Mouse (Mus musculus) hindbrain, embryonic 15.5 days (tissue): ENCODE measurements at regions not wholly inside any gene's neighbourhood (a gene's known extent, or its start where the extent isn't known, plus 50 kb on each side); places are given as distances from the start of the nearest gene placed in this dataset.

Experiments
- ATAC-seq: fragments of 200-750 bp; cut with Nextera tagmentation; 2 replicates; pipeline ENCODE4 v1.8.0; 2017; ENCODE audit warnings: low read depth, moderate number of reproducible peaks, moderate TSS enrichment; ENCODE audit not compliant: low FRiP score
- H3K27ac ChIP-seq: fragments of 300-500 bp; sonication (generic); replicated peaks from 2 replicates; pipeline ENCODE4 v1.5.1; 2015; ENCODE audit warnings: mild to moderate bottlenecking, inconsistent platforms
- H3K27me3 ChIP-seq: fragments of 300-500 bp; sonication (generic); 2 replicates; pipeline ENCODE4 v1.6.1; 2015; ENCODE audit warnings: control low read depth, inconsistent platforms
- H3K36me3 ChIP-seq: fragments of 300-500 bp; sonication (generic); 2 replicates; pipeline ENCODE4 v1.6.1; 2015; ENCODE audit warnings: control low read depth, inconsistent platforms
- H3K4me1 ChIP-seq: fragments of 300-500 bp; sonication (generic); replicated peaks from 2 replicates; pipeline ENCODE4 v1.6.1; 2015; ENCODE audit warnings: control low read depth, inconsistent platforms
- H3K4me2 ChIP-seq: fragments of 300-500 bp; sonication (generic); 2 replicates; pipeline ENCODE4 v1.6.1; 2015; ENCODE audit warnings: moderate library complexity, mild to moderate bottlenecking, inconsistent platforms
- H3K4me3 ChIP-seq: fragments of 300-500 bp; sonication (generic); 2 replicates; pipeline ENCODE4 v1.5.1; 2015; ENCODE audit warnings: mild to moderate bottlenecking, inconsistent platforms
- H3K9ac ChIP-seq: fragments of 300-500 bp; sonication (generic); 2 replicates; pipeline ENCODE4 v1.6.1; 2015; ENCODE audit warnings: inconsistent platforms
- H3K9me3 ChIP-seq: fragments of 300-500 bp; sonication (generic); 2 replicates; pipeline ENCODE4 v1.6.1; 2016; ENCODE audit warnings: control low read depth, inconsistent platforms
- WGBS: fragments of 180-500 bp; shearing (Covaris S2); methylation state at CpG from one replicate; pipeline ENCODE4 v1.1.7; 2015; 5-methylcytosine and 5-hydroxymethylcytosine counted together

DNA sequence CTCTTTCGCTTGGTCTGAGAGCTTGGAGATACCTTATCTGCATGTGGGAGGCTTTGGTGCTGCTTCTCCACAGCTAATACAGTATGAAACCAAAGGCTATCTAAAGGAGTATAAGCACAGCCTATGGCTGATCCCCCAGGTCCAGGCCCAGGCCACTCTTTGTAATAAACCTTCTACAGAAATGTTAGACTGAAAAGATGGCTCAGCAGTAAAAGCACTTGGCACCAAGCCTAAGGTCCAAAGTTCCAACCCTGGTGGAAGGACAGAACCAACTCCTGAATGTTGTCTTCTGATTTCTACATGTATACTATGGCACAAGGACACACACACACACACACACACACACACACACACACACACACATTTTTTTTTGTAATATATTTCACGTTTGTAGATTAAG, 1397.2 kb upstream of the Cntnap5a start:
- Histone ChIP-seq H3K9me3 (no peaks in the 10 kb centered on the region), H3K4me2 (no peak overlapping the region), H3K27ac (no peak overlapping the region), H3K9ac (no peak overlapping the region), H3K4me3 (no peak overlapping the region), H3K4me1 (no peaks in the 10 kb centered on the region), H3K36me3 (no peaks in the 10 kb centered on the region), H3K27me3 (no peaks in the 10 kb centered on the region)
- ATAC-seq = no peak
- 92% methylated on average over 2 of the region's 2 CpGs for WGBS

DNA sequence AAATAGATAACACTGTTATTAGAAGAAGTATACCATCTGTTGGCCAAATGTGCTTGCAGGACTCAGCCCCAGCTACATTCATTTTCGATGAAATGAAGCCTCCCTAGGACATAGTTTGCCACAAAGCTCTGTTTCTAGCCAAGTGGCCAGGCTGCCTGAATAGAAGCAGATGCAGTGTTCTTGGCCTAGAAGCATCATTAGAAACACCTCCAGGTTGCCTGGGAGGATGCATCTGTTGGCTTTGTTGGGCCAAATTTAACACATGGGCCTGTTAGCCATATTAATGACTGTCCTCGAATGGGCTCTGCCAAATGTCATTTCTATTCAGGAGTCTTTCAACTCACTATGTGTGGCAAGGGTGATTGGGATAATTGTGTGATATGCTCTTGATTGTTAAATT, 1354.0 kb upstream of the Cntnap5a start:
- Histone ChIP-seq H3K9ac (no peak overlapping the region), H3K9me3 (no peaks in the 10 kb centered on the region), H3K4me2 (no peak overlapping the region), H3K27ac (no peak overlapping the region), H3K4me1 (no peaks in the 10 kb centered on the region), H3K27me3 (no peaks in the 10 kb centered on the region), H3K36me3 (no peaks in the 10 kb centered on the region), H3K4me3 (no peak overlapping the region)
- peak; percentile 59; the same call in 1 of the 2 replicates for ATAC-seq
- WGBS = 77% methylated on average over 2 of the region's 2 CpGs

DNA sequence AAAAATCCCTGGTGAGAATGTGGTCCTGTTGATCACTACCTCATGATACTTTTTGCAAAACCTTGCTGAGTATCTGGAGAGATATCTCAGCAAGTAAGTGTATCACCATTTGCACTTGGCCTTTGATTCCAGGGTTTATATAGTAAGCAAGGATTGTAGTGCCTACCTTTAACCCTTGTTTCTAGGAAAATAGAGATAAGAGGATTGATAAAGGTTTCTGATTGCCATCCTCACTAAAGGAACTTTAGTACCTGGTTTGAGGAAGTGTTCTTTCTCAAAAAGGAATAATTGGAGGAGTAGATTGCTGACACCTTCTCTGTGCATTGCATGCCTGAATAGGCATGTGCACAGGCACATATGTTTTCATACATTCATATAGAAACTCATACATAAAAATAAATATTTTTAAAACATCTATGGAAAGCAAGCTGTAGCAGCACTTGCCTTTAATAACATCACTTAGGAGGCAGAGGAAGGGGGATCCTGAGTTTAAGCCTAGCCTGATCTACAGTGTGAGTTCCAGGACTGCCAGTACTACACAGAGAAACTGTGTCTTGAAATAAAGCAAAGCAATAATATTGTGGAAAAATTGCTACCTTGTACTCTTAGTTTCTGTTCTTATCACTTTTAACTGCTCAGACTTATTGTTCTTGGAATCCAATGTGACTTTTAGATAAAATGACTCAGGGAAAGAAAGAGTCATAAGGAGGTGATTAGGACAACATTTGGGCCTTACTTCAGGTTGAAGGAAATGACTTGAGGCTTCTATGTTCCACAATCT, 1326.2 kb upstream of the Cntnap5a start:
- Histone ChIP-seq H3K9ac (no peak overlapping the region), H3K36me3 (no peaks in the 10 kb centered on the region), H3K4me3 (no peak overlapping the region), H3K27me3 (no peaks in the 10 kb centered on the region), H3K4me2 (no peak overlapping the region), H3K9me3 (no peaks in the 10 kb centered on the region), H3K27ac (no peak overlapping the region), H3K4me1 (no peaks in the 10 kb centered on the region)
- ATAC-seq = no peak

DNA sequence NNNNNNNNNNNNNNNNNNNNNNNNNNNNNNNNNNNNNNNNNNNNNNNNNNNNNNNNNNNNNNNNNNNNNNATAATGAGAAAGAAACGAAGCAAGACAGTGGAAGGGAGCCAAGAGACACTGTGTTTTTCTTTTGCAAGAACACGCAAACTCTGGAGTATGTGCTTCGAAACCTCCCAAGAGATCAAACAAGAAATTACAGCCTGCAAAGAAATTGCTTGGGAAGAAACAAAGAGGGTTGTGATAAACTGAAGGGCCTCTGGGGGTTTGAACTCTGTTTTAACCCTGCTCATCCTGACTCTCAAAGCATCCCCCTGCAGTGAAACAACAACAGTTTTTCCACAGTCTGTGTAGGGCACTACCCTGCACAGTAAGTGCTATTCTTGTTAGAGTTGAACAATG, 1292.5 kb upstream of the Cntnap5a start:
- H3K4me3 ChIP-seq = no peak overlapping the region
- H3K27me3 ChIP-seq = no peaks in the 10 kb centered on the region
- 55% methylated on average over 3 of the region's 3 CpGs for WGBS
- no peak for ATAC-seq
- H3K4me2 ChIP-seq = no peak overlapping the region
- H3K27ac ChIP-seq = no peak overlapping the region
- no peaks in the 10 kb centered on the region for H3K9me3 ChIP-seq
- no peak overlapping the region for H3K9ac ChIP-seq
- no peaks in the 10 kb centered on the region for H3K4me1 ChIP-seq
- no peaks in the 10 kb centered on the region for H3K36me3 ChIP-seq
